Mouse (Mus musculus): ENCODE data around the gene Pygo2.

- no peak for TF ChIP-seq CTCF (IDR thresholded peaks at IDR 0.05; ENCODE audit: borderline replicate concordance, insufficient read depth, low read length)
- no peak for TF ChIP-seq POLR2A (IDR thresholded peaks at IDR 0.05; ENCODE audit: low read depth, low read length)
These were observed 4.1 kb upstream of the Pygo2 start for GRCm38 (mm10) chr3:89425876-89426275.

Data from embryonic fibroblast, embryonic 13.5 days (primary cell).